Mouse (Mus musculus) C2C12 (cell line): Measurements from ENCODE around the gene Plpp4. TPM values are rescaled to one million over a fixed set of nuclear protein-coding genes. Genes with fewer than 3 reads are reported as not detected.

Source experiments
- H3K27me3 ChIP-seq: one replicate; pipeline ENCODE4 v1.6.1; 2011; ENCODE audit not compliant: control insufficient read depth, insufficient read depth, insufficient read length
- H3K36me3 ChIP-seq: one replicate; pipeline ENCODE4 v1.6.1; 2011; ENCODE audit not compliant: control insufficient read depth, insufficient read depth
- H3K4me3 ChIP-seq: one replicate; pipeline ENCODE4 v1.5.1; 2011; ENCODE audit warnings: mild to moderate bottlenecking, control low read depth; ENCODE audit not compliant: poor library complexity, insufficient read depth, severe bottlenecking
- H3K79me2 ChIP-seq: one replicate; pipeline ENCODE4 v1.6.1; 2011; ENCODE audit not compliant: control insufficient read depth, insufficient read depth
- H3K79me3 ChIP-seq: one replicate; pipeline ENCODE4 v1.6.1; 2011; ENCODE audit warnings: low read depth, control low read depth
- H3ac ChIP-seq: one replicate; pipeline ENCODE3; 2011; ENCODE audit warnings: low read depth; ENCODE audit not compliant: control insufficient read depth, insufficient read length
- CEBPB ChIP-seq: IDR thresholded peaks from one replicate; pipeline ENCODE4 v1.6.1; 2011; ENCODE audit warnings: low read depth, mild to moderate bottlenecking, control low read depth, moderate library complexity
- CTCF ChIP-seq: IDR thresholded peaks from one replicate; pipeline ENCODE4 v1.5.1; 2011; ENCODE audit not compliant: control insufficient read depth, insufficient read depth, insufficient read length
- FOSL1 ChIP-seq: IDR thresholded peaks from one replicate; pipeline ENCODE4 v1.8.0; 2011; ENCODE audit warnings: mild to moderate bottlenecking, low read length; ENCODE audit not compliant: poor library complexity, insufficient read depth, severe bottlenecking
- MAX ChIP-seq: IDR thresholded peaks from one replicate; pipeline ENCODE4 v1.6.1; 2011; ENCODE audit warnings: mild to moderate bottlenecking, control low read depth
- MYOD1 ChIP-seq: IDR thresholded peaks from one replicate; pipeline ENCODE4 v1.6.1; 2011; ENCODE audit warnings: low read depth; ENCODE audit not compliant: control insufficient read depth, insufficient read length
- MYOG ChIP-seq: IDR thresholded peaks from one replicate; pipeline ENCODE4 v1.6.1; 2011; ENCODE audit not compliant: control insufficient read depth, insufficient read length; ENCODE audit errors: extremely low read depth
- USF1 ChIP-seq: IDR thresholded peaks from one replicate; pipeline ENCODE4 v1.6.1; 2011; ENCODE audit warnings: low read depth, mild to moderate bottlenecking, control low read depth, moderate library complexity
- polyA plus RNA-seq: library from polyadenylated mRNA; unstranded; fragments of >200 nt; fragmentation: generic; extraction: Trizol; gene quantifications from one replicate; pipeline ENCODE4 v1.2.1, GENCODE M21; 2012; ENCODE audit warnings: missing spikeins

The Plpp4 gene
- polyA plus RNA-seq, 1 experiment, result not detected

- Histone ChIP-seq H3K79me2 (no peaks in the 10 kb centered on the region), H3K4me3 (no peak overlapping the region), H3K79me3 (no peaks in the 10 kb centered on the region), H3K36me3 (no peaks in the 10 kb centered on the region), H3K27me3 (no peaks in the 10 kb centered on the region), H3ac (no peak overlapping the region)
- TF ChIP-seq MYOG, result no peak
- no peak for TF ChIP-seq CTCF
- TF ChIP-seq USF1, result no peak
- TF ChIP-seq MAX, result no peak
- TF ChIP-seq MYOD1, result no peak
- no peak for TF ChIP-seq CEBPB
- no peak for TF ChIP-seq FOSL1
These were observed 118.5 kb downstream of the Plpp4 start for GRCm38 (mm10) chr7:129375306-129375705.

DNA sequence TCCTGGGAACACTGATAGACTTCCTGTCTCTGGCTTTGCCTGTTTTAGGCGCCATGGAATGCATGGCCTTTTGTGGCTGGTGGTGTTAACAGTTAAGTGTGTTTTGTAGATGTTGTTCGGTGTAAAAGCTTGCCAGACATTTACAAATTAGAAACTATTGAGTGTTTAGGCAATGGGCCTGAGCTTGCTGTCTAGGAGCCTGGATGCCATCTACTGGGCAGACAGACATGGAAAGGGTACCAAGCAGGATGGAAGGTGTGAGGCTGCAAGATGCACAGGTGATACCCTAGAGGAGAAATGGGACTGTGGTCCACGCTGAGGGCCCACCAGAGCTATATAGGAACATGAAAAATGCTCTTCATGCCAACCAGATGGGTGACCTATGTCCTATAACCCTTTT is 128.3 kb downstream of the Plpp4 start:
- Histone ChIP-seq H3K79me2 (no peaks in the 10 kb centered on the region), H3K27me3 (no peaks in the 10 kb centered on the region), H3ac (no peak overlapping the region), H3K4me3 (no peak overlapping the region), H3K79me3 (no peaks in the 10 kb centered on the region), H3K36me3 (no peaks in the 10 kb centered on the region)
- TF ChIP-seq CTCF, result no peak
- no peak for TF ChIP-seq MYOD1
- TF ChIP-seq MAX, result no peak
- TF ChIP-seq MYOG, result no peak
- TF ChIP-seq USF1, result no peak
- no peak for TF ChIP-seq CEBPB
- TF ChIP-seq FOSL1, result no peak

GRCm38 (mm10) chr7:129392835-129393489 is 136.1 kb downstream of the Plpp4 start:
- H3K36me3 ChIP-seq, result no peaks in the 10 kb centered on the region
- H3K79me2 ChIP-seq, result no peaks in the 10 kb centered on the region
- H3K4me3 ChIP-seq, result no peak overlapping the region
- no peak overlapping the region for H3ac ChIP-seq
- H3K27me3 ChIP-seq, result no peaks in the 10 kb centered on the region
- H3K79me3 ChIP-seq, result no peaks in the 10 kb centered on the region
- no peak for TF ChIP-seq MYOG
- TF ChIP-seq MAX, result no peak
- TF ChIP-seq CEBPB, result no peak
- TF ChIP-seq USF1, result no peak
- TF ChIP-seq CTCF, result no peak
- no peak for TF ChIP-seq MYOD1
- no peak for TF ChIP-seq FOSL1

DNA sequence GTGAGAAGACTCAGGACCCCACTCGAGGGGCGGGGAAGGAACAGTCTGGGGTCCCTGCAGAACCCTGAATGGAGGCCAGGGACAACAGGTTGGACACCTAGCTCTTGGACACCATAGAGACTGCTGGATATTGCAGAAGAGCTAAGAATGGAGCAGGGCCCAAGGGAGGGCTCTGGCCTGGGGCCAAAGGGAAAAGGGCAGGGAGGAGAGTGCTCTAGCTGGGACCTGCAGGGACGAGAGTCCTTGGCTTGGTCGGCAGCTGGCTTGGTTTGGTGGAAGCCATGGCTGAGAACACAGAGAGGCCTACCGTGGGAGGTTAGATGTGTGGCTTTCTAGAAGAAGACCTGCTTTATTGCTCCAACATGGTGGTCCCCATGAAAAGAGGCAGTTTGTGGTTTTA is 139.7 kb downstream of the Plpp4 start:
- TF ChIP-seq MYOD1 (no peak), CTCF (no peak), USF1 (no peak), MYOG (no peak), CEBPB (no peak), MAX (no peak), FOSL1 (no peak)
- Histone ChIP-seq H3K4me3 (no peak overlapping the region), H3K79me3 (no peaks in the 10 kb centered on the region), H3ac (no peak overlapping the region), H3K27me3 (no peaks in the 10 kb centered on the region), H3K79me2 (no peaks in the 10 kb centered on the region), H3K36me3 (no peaks in the 10 kb centered on the region)

DNA sequence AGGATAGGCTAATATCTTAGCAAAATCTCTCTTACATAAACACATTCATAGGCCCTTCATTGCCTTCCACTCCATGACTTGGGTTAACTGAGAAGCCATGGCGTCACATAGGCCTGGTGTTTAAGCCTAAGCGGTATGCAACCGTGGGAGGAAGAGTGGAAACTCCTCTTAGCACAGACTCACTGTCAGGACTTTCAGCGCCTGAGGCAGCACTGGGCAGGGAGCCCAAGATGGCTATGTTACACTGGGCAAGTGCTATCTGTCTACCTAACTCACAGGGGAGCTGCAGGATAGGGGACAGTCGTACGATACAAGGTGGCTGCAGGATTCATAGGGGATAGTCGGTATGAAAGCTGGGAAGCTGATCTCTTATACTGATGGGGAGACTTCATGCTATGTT is 142.2 kb downstream of the Plpp4 start:
- TF ChIP-seq MYOG (no peak), MYOD1 (no peak), USF1 (no peak), CEBPB (no peak), MAX (no peak), FOSL1 (no peak), CTCF (no peak)
- H3ac ChIP-seq, result no peak overlapping the region
- H3K36me3 ChIP-seq, result no peaks in the 10 kb centered on the region
- H3K79me2 ChIP-seq, result no peaks in the 10 kb centered on the region
- H3K4me3 ChIP-seq, result no peak overlapping the region
- H3K79me3 ChIP-seq, result no peaks in the 10 kb centered on the region
- H3K27me3 ChIP-seq, result no peaks in the 10 kb centered on the region
